Mouse (Mus musculus) cerebellum, adult 8-10 months (tissue): ENCODE measurements around the gene Gpank1.
"Not testable (repeated sequence)": the region's sequence is repeated elsewhere in the genome, so short reads cannot be mapped to it uniquely, and the experiment has no call there.

Experiments
- DNase-seq: peaks from one replicate; pipeline ENCODE4 v3.0.0; 2022

The Gpank1 gene

GRCm38 (mm10) chr17:35100196-35100765, 21.0 kb upstream of the Gpank1 start:
- no peak for DNase-seq

GRCm38 (mm10) chr17:35101161-35101560, 20.1 kb upstream of the Gpank1 start:
- no peak for DNase-seq

- DNase-seq = no peak
Measured at GRCm38 (mm10) chr17:35102299-35102698, 19.0 kb upstream of the Gpank1 start.

GRCm38 (mm10) chr17:35103221-35103690, 18.0 kb upstream of the Gpank1 start:
- DNase-seq = no peak

- no peak for DNase-seq
Measured at GRCm38 (mm10) chr17:35104079-35104478, 17.2 kb upstream of the Gpank1 start.

GRCm38 (mm10) chr17:35104754-35105153, 16.5 kb upstream of the Gpank1 start:
- DNase-seq = no peak

- DNase-seq = peak; percentile 66
Measured at GRCm38 (mm10) chr17:35105740-35106389, 15.4 kb upstream of the Gpank1 start.

- no peak for DNase-seq
Measured at GRCm38 (mm10) chr17:35106522-35106921, 14.7 kb upstream of the Gpank1 start.

GRCm38 (mm10) chr17:35108097-35108496, 13.2 kb upstream of the Gpank1 start, which contains the start of gene Ly6g5c:
TSS of gene Ly6g5c (plus strand) at chr17:35108279.
- no peak for DNase-seq

GRCm38 (mm10) chr17:35111774-35112173, 9.5 kb upstream of the Gpank1 start:
- no peak for DNase-seq

- DNase-seq = no peak
Measured at GRCm38 (mm10) chr17:35115046-35116019, 5.9 kb upstream of the Gpank1 start, which contains the start of gene Ly6g5b. TSS of gene Ly6g5b (minus strand) at chr17:35115428.

- no peak for DNase-seq
Measured at GRCm38 (mm10) chr17:35120745-35121142, 511 bp upstream of the Gpank1 start.

GRCm38 (mm10) chr17:35121871-35122303, 632 bp downstream of the Gpank1 start, which contains the start of gene Csnk2b:
TSS of gene Csnk2b (minus strand) at chr17:35122053.
- peak; percentile 67 for DNase-seq

- not testable (repeated sequence) for DNase-seq
Measured at GRCm38 (mm10) chr17:35123287-35123686, 2.0 kb downstream of the Gpank1 start.

GRCm38 (mm10) chr17:35124261-35124896, 3.1 kb downstream of the Gpank1 start:
- DNase-seq = not testable (repeated sequence)

- DNase-seq = no peak
Measured at GRCm38 (mm10) chr17:35125081-35125480, 3.8 kb downstream of the Gpank1 start.

GRCm38 (mm10) chr17:35125578-35125977, 4.3 kb downstream of the Gpank1 start:
- no peak for DNase-seq

- DNase-seq = peak; percentile 63
Measured at GRCm38 (mm10) chr17:35126206-35126611, 5.0 kb downstream of the Gpank1 start, which contains the start of gene D17H6S53E. TSS of gene D17H6S53E (plus strand) at chr17:35126373.

GRCm38 (mm10) chr17:35127017-35127416, 5.8 kb downstream of the Gpank1 start:
- DNase-seq = no peak

GRCm38 (mm10) chr17:35128996-35129395, 7.7 kb downstream of the Gpank1 start:
- no peak for DNase-seq

GRCm38 (mm10) chr17:35131038-35131437, 9.8 kb downstream of the Gpank1 start:
- no peak for DNase-seq

- no peak for DNase-seq
Measured at GRCm38 (mm10) chr17:35131500-35132173, 10.4 kb downstream of the Gpank1 start, which contains the start of gene Apom. TSS of gene Apom (minus strand) at chr17:35132050.
